Mouse (Mus musculus) stomach, postnatal 0 days (tissue): ENCODE measurements around the gene Bst2.

Source experiments
- CTCF ChIP-seq: IDR thresholded peaks from 2 replicates; pipeline ENCODE4 v1.5.1; 2016; ENCODE audit warnings: antibody characterized with exemption, low read depth, mild to moderate bottlenecking, moderate library complexity
- EP300 ChIP-seq: optimal IDR thresholded peaks from 2 replicates; pipeline ENCODE3; 2016; ENCODE audit warnings: antibody characterized with exemption

DNA sequence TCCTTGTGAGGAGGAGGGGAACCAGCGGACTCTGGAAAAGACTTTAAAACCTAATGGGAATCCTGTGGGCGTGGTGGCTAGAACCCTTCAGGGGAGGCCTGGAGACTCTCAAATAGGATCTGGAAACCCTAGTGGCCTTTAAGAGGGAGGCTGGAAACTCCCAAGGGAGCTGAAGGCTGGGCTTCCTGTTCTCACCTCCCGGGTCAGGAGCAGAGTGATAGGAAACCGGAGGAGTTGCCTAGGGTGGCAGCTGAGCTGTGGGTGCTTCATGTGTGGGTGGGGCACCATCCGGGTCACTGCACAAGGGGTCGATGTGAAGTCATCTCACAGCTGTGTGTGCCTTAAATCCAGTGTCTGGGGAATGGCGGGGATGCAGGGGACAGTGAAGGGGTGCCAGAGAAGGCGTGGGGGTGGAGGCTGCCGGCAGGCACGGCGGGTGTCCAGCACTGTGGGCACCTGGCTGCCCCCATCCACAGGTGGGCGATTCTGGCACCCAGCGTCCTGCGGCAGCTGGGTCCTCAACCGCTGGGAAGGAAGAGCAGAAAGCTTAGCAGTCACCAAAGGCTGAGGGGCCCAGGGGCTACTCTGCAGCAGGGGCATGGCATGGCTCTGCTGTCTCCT, 39.3 kb downstream of the Bst2 start:
- no peak for TF ChIP-seq CTCF
- no peak for TF ChIP-seq EP300
